Mouse (Mus musculus) retina, embryonic 14.5 days (tissue): ENCODE data around the gene Spg11.

Source experiments
- DNase-seq: peaks from one replicate; pipeline ENCODE4 v3.0.0-alpha.2; 2015; ENCODE audit warnings: low spot score

The Spg11 gene

DNA sequence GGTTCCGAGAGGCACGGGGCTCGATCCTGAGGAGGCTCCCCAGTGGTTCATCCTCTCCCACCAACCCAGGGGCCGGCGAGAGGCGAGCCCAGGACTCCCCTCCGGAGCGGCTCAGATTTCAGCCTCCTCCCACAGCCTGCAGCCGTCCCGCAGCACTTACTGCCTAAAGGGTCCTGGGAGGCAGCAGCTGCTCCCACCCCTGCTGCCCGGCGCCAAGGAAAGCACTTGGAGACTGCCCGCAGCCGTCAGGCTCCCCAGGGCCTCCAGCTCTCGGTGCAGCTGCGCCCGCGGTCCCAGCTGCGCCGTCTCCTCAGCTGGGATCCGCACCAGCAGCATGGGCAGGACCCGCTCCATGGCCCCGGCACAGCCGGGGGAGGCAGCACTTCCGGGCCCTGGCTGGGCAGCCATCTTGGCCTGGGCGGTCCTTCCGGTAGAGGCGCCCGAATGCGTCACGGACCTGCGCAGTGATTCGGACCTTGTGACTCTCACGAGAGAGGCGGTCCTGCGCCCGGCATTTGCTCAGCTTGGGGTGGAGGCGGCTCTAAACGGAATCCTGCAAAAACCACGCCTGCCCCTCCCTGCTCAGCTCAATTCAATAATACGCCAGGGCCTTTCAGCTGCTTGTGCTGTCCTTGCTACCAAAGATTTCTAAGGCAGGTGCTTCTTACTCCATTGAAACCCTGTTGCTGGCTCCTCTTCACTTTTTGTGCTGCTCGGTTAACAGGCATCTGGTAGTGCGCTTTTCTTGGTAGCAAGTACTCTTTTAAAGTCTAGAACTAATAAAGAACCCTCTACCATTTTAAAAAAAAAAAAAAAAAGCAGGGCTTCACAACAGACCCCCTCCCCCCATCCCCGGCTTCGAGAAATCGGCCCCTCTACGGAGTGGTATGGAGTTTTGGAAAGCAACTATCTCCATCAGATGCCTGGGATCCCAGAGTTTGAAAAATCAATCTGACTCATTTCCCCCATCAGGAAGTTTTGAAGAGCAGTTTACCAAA lies at the start of gene Spg11:
TSS of gene Spg11 (minus strand) at position 426 of the 998 bp plus-strand sequence.
- peak; percentile 97 for DNase-seq

DNA sequence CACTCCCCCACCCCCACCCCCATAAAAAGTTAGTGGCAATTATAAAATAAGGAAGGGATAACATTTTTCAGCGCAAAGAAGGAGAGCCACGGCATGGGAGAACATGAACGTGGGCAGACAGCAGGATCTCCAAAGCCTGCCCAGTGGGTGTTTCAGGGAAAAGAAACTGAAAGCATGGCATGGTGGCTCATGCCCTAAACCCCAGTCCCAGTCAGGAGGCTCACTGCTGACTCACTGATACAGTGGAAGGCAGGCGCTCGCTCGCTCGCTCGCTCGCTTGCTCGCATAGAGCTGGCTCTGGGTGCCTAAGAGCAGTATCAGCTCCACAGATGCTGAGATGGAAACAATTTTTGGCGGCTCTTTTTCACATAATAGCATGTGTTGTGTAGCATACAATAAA lies 46.1 kb upstream of the Spg11 start:
- DNase-seq: no peak

DNA sequence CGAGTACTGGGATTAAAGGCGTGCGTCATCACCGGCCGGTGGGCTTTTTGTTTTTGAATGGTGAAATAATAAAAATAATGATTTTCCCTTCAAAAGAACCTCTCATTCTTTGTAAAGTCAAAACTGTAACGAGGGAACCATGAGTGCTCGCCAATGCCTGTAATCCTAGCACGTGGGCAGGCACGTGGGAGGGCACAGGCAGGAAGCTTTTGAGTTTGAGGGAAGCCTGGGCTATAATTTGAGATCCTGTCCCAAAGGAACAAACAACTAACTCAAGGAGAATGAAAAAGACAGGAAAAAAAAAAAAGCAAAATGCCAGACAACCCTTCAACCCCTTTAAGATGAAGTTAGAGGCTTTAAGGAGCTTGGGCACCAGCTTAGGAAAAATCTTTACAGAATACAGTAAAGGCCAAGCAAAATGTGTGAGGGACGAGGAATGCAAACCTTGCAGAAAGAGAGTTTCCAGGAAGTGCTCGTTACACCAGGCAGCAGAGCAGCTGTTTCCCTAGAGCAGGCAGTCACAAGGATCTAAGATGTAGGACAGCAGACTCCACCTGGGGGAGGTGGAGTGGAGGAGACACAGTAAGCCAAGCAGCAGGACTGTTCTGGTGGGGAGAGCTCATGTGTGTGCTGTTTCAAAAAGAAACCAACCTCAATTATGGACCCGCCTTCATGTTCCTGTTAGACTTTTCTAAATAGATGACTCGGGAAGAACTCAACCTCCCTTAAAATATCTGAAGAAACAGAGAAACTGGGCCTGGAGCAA lies 45.4 kb upstream of the Spg11 start:
- DNase-seq: no peak

DNA sequence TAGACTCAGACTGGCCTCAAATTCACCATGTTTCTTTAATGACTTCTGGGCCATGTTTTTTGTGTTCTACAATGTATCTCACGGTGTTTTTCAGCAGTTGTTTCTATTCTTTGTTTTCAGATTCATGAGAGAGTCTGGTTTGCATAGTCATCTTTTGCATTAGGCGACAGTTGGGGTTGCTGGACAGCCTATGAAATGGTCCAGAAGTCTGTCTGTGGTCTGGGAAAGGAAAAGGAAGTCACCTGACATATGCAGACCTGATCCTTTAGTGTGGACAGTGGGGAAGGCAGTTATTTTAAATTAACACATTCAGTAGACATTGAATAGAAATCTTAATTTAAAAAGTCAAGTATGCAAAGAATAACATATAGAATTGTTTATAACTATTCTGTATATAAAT lies 44.3 kb upstream of the Spg11 start:
- no peak for DNase-seq

DNA sequence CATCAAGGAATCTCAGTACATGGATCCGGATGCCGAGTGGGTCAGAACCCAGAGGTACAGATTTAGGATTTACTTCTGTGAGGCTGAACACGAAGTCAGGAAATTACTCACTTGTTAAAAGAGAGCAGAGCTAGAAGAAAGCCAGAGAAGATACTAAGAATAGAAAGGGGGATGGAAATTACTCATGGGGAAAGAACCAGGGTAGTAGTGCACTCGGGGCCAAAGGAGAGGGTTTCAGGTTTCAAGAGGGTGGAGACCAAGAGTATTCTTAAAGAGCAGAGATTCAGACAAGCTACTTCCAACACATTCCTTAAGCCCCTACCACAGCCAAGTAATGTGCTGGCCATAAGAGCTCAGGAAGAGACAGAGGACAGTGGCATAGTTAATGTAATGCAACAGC lies 43.4 kb upstream of the Spg11 start:
- no peak for DNase-seq

DNA sequence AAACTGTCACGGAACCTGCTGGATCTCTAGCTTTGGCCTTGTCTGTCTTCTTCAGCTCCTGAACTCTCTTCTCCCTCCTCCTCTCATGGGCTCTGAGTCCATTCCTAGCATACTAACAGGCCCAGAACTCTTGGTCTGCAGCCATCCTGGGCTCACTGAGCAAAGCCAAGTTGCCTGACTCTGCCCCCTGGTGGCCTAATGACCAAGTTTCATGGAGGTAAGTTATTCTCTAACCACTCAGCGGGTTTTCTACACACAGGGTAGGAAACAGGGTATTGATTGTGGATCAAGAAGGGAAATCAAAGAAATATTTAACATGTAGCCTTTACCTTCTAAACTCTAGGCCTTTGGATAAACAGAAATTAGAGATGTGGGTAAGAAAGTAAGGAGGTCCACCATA lies 42.5 kb upstream of the Spg11 start, which contains the start of gene Trim69:
TSS of gene Trim69 (plus strand) at position 21 of the 400 bp plus-strand sequence.
- peak; percentile 85 for DNase-seq

DNA sequence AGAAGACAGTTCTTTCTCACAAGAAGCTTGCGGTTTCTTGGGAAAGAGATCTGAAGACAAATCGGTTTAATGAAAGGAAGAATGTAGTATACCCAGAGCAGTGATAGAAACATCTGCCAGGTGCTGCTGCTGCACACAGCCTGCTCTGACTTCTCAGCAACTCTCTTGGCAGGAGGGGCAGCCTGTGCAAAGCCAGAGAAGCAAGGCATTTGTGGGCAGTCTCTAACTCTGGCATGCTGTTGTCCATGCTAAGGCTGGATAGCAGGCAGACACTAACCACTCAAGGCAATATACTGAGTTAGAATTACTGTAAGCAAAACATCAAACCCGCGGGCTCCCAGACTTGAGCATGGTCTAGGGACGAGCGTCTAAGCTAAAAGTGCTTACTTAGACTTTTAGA lies 41.5 kb upstream of the Spg11 start:
- DNase-seq: no peak

DNA sequence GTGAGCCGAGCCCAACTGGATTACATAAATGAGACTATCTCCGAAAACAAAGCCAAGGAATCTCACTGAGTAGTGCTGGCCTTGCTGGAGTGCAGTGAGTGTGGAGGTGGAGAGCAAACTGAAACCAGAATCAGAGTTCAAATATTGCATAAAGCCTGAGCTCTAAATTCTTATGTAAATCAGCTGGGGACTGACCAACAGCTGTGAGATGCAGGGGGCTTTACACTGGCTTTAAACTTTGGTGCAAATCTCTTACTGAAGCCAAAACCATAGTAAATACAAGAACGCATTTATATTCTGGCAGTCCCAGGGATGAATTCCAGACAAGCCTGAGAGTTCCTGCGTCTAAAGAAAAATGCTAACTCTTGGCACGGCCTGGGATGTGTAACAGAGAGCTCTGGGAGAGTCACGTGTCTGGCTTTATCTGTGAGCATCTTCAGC lies 40.2 kb upstream of the Spg11 start:
- DNase-seq: no peak

DNA sequence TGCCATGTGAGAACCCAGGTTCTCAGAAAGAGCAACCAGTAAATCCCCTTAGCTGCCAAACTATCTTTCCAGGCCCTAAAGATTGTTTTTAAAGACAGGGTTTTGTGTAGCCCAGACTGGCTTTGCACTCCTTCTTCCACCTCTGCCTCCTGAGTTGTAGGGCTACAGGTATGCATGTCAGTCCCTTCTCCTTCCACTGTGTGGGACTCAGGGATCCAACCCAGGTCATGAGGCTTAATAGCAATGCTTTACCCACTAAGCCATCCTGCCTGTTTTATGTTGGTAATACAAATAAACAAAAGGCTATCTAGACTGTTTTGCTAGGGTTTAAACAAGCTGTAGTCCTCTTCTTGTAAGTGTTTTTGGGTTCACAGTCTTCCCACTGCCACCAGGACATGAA lies 39.4 kb upstream of the Spg11 start:
- no peak for DNase-seq

DNA sequence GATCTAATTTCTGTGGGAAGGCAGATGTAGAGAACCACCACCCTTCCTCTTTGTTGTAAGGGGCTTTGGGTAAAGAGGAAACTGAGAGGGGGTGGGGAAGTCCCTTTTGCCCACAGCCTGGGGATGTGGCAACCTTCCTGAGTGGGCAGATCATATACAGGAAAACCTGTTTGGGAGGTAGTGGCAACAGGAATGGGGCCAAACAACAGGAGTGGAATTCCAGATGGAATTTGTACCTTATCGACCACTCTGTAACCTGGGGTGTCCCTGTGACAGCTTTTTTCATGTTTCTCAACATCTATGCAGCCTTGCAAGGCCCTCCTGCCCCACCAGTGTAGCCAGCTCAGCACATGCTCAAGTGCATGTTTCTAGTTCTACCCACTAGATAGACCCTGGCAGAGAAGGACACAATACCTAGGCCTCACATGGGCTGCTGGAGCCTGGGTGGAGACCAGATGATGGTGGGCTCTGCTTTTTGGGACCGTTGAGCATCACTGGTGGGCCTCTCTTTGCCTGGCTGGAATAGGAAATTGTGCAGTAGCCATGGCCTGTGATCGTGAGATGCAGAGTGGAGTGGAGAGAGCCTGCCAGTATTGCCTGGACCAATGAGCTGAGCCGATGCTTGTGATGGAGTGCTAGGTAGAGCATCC lies 38.0 kb upstream of the Spg11 start:
- no peak for DNase-seq

DNA sequence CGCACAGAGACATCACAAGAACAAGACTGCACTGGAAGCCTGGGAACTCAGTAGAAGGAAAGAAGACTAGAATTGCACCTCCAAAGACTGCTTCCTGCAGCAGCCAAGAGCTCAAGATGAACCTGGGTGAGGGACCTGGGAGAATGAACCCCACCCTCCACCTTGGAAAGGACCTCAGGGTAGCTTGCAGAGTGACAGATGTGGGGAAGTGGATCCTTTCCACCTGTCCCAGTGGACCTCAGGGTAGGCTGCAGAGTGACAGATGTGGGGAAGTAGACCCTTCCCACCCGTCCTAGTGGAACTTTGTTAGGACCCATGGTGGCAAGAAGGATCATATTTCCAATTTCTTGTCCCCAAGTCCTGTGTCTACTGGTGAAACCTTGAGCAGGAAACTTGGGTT lies 37.1 kb upstream of the Spg11 start:
- DNase-seq: no peak

DNA sequence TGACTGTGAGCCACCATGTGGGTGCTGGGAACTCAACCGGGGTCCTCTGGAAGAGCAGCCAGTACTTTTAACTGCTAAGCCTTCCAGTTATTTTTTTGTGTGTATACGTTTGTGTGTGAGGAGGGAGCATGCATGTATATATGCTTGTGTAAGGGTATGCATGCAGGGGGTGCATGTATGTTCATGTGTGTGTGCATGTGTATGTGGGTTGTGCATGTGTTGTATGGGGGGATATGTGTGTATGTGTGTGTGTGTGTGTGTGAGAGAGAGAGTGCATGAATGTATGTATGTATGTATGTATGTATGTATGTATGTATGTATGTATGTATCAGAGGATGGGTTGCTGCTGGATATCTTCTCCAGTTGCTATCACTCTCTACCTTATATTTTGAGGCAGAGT lies 36.3 kb upstream of the Spg11 start:
- no peak for DNase-seq

DNA sequence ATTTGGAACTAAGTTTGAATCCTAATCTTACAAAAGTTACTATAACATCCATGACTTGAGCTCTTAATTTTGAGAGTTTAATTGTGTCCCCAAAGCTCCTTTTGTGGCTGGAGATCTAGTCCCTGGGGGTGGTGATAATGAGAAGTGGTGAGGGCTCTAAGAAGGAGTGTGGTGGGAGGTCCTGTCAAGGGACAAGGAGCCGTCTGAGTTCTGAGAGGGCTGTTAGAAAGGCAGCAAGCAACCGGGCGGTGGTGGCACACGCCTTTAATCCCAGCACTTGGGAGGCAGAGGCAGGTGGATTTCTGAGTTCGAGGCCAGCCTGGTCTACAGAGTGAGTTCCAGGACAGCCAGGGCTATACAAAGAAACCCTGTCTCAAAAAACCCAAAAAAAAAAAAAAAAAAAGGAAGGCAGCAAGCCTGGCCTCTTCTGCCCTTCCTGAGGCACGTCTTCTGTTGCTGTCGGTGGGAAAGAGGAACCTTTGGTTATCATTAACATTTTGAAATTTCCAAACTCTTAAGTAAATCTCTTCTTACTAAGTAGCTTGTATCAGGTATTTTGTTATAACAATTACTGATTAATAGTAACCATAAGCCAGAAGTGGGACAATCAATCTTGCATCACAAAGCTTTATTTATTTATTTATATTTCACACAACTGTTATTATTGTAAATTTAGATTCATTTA lies 35.6 kb upstream of the Spg11 start:
- no peak for DNase-seq

DNA sequence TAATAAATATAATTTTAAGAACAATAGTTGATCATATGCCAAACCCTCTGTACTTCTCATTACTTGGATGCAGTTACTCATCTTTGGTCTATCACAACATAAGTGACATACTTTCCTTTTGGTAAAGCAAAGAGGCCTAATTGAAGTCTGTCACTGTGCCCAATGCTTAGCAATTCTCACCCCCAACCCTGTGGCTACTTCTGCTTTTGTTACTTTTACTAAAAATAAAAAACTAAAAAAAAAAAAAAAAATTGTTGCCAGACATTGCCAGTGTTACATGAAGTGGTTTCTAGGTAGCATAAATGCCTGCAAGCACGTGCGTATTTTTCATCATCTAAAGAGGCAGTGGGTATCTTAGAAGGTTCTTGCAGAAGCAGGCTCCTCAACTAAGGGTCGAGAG lies 34.7 kb upstream of the Spg11 start:
- no peak for DNase-seq

DNA sequence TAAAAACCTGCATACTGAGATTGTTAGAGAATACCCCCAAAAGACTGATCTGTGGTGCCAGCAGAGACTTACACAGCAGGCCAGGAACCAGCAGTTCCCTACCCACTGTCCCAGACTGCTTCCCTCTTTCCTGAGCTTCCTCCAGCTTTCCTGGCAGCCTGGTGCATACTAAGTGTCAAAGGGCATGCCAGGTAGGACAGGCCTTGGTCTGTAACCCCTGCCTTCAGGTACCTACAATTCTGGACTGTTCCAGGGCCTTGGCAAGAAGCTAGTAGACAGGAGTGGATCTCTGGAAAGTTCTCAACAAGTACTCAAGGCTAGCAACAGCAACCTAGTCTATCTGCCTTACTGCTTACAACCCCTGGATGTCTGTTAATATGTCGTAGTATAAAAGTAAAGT lies 33.0 kb upstream of the Spg11 start:
- no peak for DNase-seq

DNA sequence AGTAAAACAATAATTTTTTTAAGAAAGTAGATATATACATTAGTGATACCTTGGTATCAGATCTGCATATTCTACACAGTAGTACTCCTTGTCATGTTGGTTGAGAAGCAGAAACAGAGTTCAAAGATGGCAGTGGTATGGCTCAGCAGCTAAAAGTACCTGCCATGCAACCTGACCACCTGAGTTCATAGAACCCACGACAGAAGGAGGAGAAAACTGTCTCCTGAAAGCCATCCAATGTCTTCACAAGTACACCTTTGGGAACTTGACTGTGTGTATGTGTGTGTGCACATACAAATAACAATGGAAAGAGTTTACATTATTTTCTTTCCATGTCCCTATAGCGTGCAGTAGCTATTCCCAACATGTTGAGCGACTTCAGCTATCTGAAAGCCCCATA lies 31.5 kb upstream of the Spg11 start:
- no peak for DNase-seq

DNA sequence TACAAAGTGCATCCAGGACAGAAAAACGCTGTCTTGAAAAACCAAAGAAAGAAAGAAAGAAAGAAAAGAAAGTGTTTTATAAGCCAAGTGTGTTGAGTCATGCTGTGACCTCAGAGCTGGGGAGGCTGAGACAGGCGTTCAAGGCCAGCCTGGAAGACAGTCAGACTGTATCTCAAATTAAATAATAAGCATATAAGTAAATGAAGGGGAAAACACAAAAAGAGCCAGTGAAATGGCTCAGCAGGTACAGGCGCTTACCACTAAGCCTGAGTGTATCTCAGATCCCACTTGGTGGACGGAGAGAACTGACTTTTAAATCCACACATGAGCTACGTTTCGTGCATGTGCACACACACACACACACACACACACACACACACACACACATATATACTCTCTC lies 31.1 kb upstream of the Spg11 start:
- DNase-seq: no peak

DNA sequence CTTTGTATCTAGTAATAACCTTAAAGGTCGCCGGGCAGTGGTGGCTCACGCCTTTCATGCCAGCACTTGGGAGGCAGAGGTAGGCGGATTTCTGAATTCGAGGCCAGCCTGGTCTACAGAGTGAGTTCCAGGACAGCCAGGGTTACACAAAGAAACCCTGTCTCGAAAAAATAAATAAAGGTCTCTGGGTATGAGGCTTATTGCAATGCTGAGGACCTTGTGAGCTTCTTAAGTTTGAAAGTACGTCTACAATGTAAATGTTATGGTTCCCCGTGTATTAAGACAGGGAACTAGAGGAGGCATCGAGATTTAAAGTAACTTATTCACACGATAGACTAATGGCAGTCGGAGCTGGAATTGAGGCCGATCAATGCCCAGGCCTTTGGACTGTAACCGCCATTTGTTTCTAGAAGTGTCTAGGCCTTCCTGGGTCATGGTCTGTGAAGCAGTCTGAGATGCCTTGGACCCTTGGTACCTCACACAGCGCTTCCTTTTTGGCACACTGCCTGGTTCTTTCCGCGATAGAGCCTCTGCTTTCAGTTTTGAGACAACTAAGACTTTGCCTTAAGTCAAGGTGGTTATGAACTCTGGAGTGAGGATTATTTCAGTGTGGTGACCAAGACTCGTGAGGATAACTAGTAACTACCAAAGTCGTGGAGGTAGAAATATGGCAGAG lies 30.2 kb upstream of the Spg11 start:
- peak; percentile 6 for DNase-seq

DNA sequence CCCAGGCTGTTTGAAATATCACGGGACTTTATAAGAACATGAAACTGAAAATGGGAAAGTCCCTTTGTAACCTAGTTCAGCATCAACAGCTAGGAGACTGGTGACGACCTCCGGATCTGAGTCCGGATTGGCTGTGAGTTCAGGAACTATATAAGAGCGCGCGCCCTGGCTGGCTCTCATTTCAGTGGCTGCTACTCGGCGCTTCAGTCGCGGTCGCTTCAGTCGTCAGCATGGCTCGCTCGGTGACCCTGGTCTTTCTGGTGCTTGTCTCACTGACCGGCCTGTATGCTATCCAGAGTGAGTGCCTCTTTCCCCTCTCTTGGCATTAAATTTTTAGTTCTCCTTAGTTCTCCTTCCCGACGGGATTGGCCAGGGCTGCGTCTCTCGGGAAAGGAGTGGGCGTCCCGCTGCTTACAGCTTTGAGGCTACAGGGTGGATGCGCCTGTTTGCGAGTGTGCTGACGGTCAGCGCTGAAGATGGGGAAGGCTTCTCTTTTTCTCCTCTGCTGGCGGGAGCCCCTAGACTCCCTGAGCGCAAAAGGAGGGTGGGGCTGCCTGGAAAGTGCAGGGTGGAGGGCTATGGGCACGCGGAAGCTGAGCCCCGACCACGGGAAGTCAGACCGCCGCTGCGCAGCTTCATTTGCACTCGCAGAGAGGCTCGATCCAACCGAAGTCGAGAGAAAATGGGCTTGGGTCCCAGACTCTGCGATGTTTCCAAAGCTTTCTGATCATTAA lies 29.5 kb upstream of the Spg11 start, which contains the start of gene B2m:
TSS of gene B2m (plus strand) at position 179 of the 734 bp plus-strand sequence.
- DNase-seq: peak; percentile 96

DNA sequence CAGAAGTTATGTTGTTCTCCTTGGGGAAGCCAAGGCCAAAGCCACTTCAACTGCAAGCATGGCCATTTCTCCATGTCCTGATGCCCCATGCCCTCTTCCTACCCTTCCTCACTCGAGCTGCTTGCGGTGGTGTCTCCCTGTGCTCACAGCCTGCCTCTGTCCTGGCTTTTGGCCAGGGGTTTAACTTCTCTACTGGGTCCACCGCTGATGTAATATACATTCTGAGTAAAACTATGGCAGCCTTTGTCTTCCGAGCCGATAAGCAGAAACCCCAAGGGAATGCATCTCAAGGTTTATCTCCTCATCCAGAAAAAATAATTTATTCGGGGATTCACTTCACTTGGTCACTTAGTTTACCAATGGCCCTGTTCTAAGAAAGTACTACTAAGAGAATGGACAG lies 28.5 kb upstream of the Spg11 start:
- DNase-seq: peak; percentile 6

DNA sequence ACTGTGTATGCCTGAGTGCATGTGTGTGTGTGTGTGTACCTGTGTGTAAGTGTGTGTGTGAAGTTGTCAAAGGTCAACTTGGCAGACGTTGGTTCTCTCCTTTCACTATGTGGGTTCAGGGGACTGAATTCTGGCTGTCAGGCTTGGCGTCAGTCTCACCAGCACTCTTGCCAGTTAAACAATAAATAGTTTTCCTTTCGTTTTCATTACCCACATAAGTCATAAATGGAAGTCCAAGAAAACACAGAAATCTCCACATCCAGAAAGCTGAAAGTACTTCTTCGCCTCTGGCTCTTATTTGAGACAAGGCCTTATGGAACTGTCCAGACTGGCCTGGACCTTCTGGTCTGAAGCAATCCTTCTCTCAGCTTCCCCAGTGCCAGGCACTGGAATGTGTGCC lies 27.6 kb upstream of the Spg11 start:
- DNase-seq: no peak
